Mouse (Mus musculus): Measurements from ENCODE around the gene Sesn3. TPM values are rescaled to one million over a fixed set of nuclear protein-coding genes. Genes with fewer than 3 reads are reported as not detected.
A peak's percentile ranks its signal among the peaks of the same experiment; 100 is the strongest.

The Sesn3 gene
- polyA plus RNA-seq, 1 experiment from 2014 or later: 15.9 TPM

GRCm38 (mm10) chr9:14376149-14376548 is 101.3 kb downstream of the Sesn3 start:
- H3K9ac ChIP-seq (ENCODE audit: low read length): no peak overlapping the region
- H3K36me3 ChIP-seq (ENCODE audit: control insufficient read depth, insufficient read depth, low read length): no peaks in the 10 kb centered on the region
- WGBS: 87% methylated on average over 4 of the region's 4 CpGs
- H3K4me2 ChIP-seq: no peak overlapping the region
- no peak overlapping the region for H3K4me3 ChIP-seq (ENCODE audit: low read depth, low read length)
- no peaks in the 10 kb centered on the region for H3K27me3 ChIP-seq (ENCODE audit: control insufficient read depth, insufficient read depth, low read length)
- DNase-seq (ENCODE audit: low spot score, missing footprints) (no peak), ATAC-seq (ENCODE audit: low FRiP score) (no peak)
- no peaks in the 10 kb centered on the region; the same call in 1 of the 2 replicates for H3K4me1 ChIP-seq (ENCODE audit: control insufficient read depth, insufficient read depth, low read length)
- H3K27ac ChIP-seq (ENCODE audit: low read depth, low read length): no peak overlapping the region
- no peaks in the 10 kb centered on the region for H3K9me3 ChIP-seq (ENCODE audit: control insufficient read depth, low read length)

DNA sequence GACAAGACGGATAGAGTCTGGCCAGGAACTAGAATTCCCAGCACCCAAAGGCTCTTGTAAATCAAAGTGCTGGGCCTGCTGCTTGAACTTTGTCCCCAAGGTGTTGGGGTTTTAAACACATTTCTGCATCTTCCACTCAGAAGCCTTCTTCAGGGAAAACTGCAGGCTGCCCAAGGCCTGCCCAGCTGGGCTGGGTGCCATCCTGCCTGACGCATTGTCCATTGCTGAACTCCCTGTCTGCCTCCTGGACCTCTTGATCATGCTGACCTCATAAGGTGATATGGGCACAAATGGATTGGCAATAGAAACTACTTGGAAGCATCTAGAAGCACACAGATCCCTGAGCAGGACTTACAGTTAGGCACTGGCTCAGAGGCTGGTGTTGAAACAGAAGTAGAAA is 103.3 kb downstream of the Sesn3 start:
- ATAC-seq (ENCODE audit: low FRiP score): no peak
- H3K4me2 ChIP-seq: no peak overlapping the region

GRCm38 (mm10) chr9:14379769-14380385 is 105.0 kb downstream of the Sesn3 start:
- DNase-seq (ENCODE audit: low spot score, missing footprints): peak; percentile 91
- H3K27ac ChIP-seq (ENCODE audit: low read depth, low read length): no peak overlapping the region
- no peaks in the 10 kb centered on the region for H3K27me3 ChIP-seq (ENCODE audit: control insufficient read depth, insufficient read depth, low read length)
- no peaks in the 10 kb centered on the region for H3K36me3 ChIP-seq (ENCODE audit: control insufficient read depth, insufficient read depth, low read length)
- H3K4me2 ChIP-seq: peak overlapping the region; percentile 92
- ATAC-seq (ENCODE audit: low FRiP score): no peak
- WGBS: 19% methylated on average over 8 of the region's 8 CpGs
- H3K4me1 ChIP-seq (ENCODE audit: control insufficient read depth, insufficient read depth, low read length): peaks cover 5% of the 10 kb centered on the region
- H3K9ac ChIP-seq (ENCODE audit: low read length): peak overlapping the region; percentile 81
- no peaks in the 10 kb centered on the region for H3K9me3 ChIP-seq (ENCODE audit: control insufficient read depth, low read length)
- peak overlapping the region; percentile 63 for H3K4me3 ChIP-seq (ENCODE audit: low read depth, low read length)

More for the DNA sequence above, 103.3 kb downstream of the Sesn3 start:
- Histone ChIP-seq H3K9me3 (ENCODE audit: control insufficient read depth, low read length) (no peaks in the 10 kb centered on the region), H3K4me3 (ENCODE audit: low read depth, low read length) (no peak overlapping the region), H3K36me3 (ENCODE audit: control insufficient read depth, insufficient read depth, low read length) (no peaks in the 10 kb centered on the region), H3K9ac (ENCODE audit: low read length) (no peak overlapping the region), H3K27ac (ENCODE audit: low read depth, low read length) (no peak overlapping the region), H3K4me1 (ENCODE audit: control insufficient read depth, insufficient read depth, low read length) (peaks cover 5% of the 10 kb centered on the region), H3K27me3 (ENCODE audit: control insufficient read depth, insufficient read depth, low read length) (no peaks in the 10 kb centered on the region)
- WGBS: 94% methylated on average over 2 of the region's 2 CpGs
- no peak for DNase-seq (ENCODE audit: low spot score, missing footprints)

DNA sequence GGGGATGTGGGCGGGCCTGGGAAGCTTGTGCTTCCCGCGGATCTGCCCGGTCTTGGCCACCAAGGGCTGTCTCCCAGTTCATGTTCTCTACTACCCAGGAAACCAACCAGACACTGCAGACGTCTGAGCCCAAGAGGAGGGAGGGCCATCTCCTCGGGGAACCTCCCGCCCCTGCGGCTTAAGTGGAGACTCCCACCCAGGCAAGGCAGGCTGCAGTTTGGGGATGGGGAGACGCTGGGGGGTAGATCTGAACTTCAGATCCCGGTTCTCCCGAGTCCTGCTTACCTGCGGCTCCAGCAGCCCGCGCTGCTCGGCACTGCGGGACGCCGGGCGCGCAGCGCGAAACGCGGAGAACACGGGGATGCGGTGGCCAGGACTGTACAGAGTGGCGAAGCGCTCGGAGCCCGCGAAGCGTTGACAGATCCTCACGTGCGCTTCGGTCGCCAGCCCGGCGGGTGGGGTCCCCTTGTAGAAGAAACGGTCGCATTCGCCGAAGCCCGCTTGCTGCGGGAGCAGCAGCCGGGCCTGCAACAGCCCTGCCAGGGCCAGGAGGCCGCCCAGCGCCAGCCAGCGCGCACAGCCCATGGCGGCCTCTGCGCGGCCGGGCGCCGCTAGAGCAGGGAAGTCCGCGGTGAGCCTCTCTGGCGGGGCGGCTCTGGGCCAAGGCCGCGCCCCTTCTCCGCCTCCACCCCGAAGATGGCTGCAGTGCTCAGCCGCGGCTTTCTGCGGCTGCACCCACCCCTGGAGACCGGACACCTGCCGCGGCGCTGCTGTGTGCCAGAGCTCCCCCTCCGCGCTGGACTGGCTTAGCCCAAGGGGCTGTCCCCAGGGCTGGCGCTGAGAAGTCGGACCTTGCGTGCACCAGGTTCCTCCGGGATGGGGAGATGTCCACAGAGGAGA is 105.8 kb downstream of the Sesn3 start:
- Histone ChIP-seq H3K27ac (ENCODE audit: low read depth, low read length) (no peak overlapping the region), H3K4me2 (peak overlapping the region; percentile 92), H3K9ac (ENCODE audit: low read length) (peak overlapping the region; percentile 81), H3K4me1 (ENCODE audit: control insufficient read depth, insufficient read depth, low read length) (peaks cover 5% of the 10 kb centered on the region), H3K36me3 (ENCODE audit: control insufficient read depth, insufficient read depth, low read length) (no peaks in the 10 kb centered on the region), H3K4me3 (ENCODE audit: low read depth, low read length) (peak overlapping the region; percentile 63), H3K27me3 (ENCODE audit: control insufficient read depth, insufficient read depth, low read length) (no peaks in the 10 kb centered on the region), H3K9me3 (ENCODE audit: control insufficient read depth, low read length) (no peaks in the 10 kb centered on the region)
- peak; percentile 97 for DNase-seq (ENCODE audit: low spot score, missing footprints)
- ATAC-seq (ENCODE audit: low FRiP score): peak; percentile 93
- WGBS: under 1% methylated on average over 72 of the region's 76 CpGs

- Histone ChIP-seq H3K9ac (ENCODE audit: low read length) (peak within 1 kb of the TSS; percentile 81), H3K36me3 (ENCODE audit: control insufficient read depth, insufficient read depth, low read length) (no peaks in the 10 kb centered on the region), H3K4me3 (ENCODE audit: low read depth, low read length) (peak within 1 kb of the TSS; percentile 63), H3K9me3 (ENCODE audit: control insufficient read depth, low read length) (no peaks in the 10 kb centered on the region), H3K4me2 (peak within 1 kb of the TSS; percentile 92), H3K27me3 (ENCODE audit: control insufficient read depth, insufficient read depth, low read length) (no peaks in the 10 kb centered on the region), H3K4me1 (ENCODE audit: control insufficient read depth, insufficient read depth, low read length) (peaks cover 5% of the 10 kb centered on the region), H3K27ac (ENCODE audit: low read depth, low read length) (no peak within 1 kb of the TSS)
- peak; percentile 68 for ATAC-seq (ENCODE audit: low FRiP score)
- WGBS: 5% methylated on average over 8 of the region's 8 CpGs
- peak; percentile 89 for DNase-seq (ENCODE audit: low spot score, missing footprints)
These were observed 106.6 kb downstream of the Sesn3 start, which contains the start of gene Endod1 for GRCm38 (mm10) chr9:14381353-14382055. Gene Endod1, minus strand, starts transcription at chr9:14381507.

DNA sequence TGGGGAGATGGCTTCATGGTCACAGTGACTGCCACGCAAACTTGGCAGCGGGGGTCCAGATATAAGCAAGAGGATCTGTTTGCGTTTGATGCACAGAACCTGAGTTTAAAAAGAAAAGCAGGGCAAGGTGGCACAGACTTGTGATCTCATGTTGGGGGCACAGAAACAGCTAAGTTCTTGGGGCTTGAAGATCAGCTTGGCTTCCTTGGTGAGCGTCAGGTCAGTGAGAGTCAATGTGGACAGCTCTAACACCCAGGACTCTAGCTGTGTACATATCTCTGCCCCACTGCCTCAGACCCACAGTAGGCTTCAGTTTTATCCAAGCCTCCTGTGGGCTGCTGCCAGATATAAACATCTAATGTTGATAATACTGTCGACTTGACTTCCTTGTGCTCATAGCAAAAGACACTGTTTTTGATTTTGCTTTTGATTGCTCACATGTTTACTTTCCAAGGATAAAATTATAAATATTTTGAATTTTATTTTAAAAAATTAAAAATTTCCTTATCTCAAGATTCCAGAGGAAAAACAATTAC is 107.5 kb downstream of the Sesn3 start:
- H3K4me3 ChIP-seq (ENCODE audit: low read depth, low read length): no peak overlapping the region
- no peak for DNase-seq (ENCODE audit: low spot score, missing footprints)
- H3K9ac ChIP-seq (ENCODE audit: low read length): no peak overlapping the region
- H3K4me1 ChIP-seq (ENCODE audit: control insufficient read depth, insufficient read depth, low read length): peaks cover 5% of the 10 kb centered on the region
- no peak overlapping the region for H3K4me2 ChIP-seq
- 69% methylated on average over 5 of the region's 5 CpGs for WGBS
- no peaks in the 10 kb centered on the region for H3K27me3 ChIP-seq (ENCODE audit: control insufficient read depth, insufficient read depth, low read length)
- no peak overlapping the region for H3K27ac ChIP-seq (ENCODE audit: low read depth, low read length)
- ATAC-seq (ENCODE audit: low FRiP score): no peak
- no peaks in the 10 kb centered on the region for H3K36me3 ChIP-seq (ENCODE audit: control insufficient read depth, insufficient read depth, low read length)
- no peaks in the 10 kb centered on the region for H3K9me3 ChIP-seq (ENCODE audit: control insufficient read depth, low read length)

Other genes starting within 250 kb of the Sesn3 start
- 7.9 and 9.8 TPM in 2 replicates for gene Endod1, start 106.4 kb downstream of the Sesn3 start, polyA plus RNA-seq (2014; fragmentation: Nextera tagmentation; extraction: Ambion mirVana)
- gene Kdm4d, start 225.4 kb downstream of the Sesn3 start, polyA plus RNA-seq (2014; fragmentation: Nextera tagmentation; extraction: Ambion mirVana): 0.07 TPM in 2 replicates
- 216 and 239 TPM in 2 replicates for gene Cwc15, start 225.6 kb downstream of the Sesn3 start, polyA plus RNA-seq (2014; fragmentation: Nextera tagmentation; extraction: Ambion mirVana)